Mouse (Mus musculus): ENCODE data around the gene B630019K06Rik. TPM values are rescaled to one million over a fixed set of nuclear protein-coding genes. Genes with fewer than 3 reads are reported as not detected.
A peak's percentile ranks its signal among the peaks of the same experiment; 100 is the strongest.
"Not testable (repeated sequence)": the region's sequence is repeated elsewhere in the genome, so short reads cannot be mapped to it uniquely, and the experiment has no call there.

The B630019K06Rik gene
- polyA plus RNA-seq (2012; rRNA removed): 0.97 and 1.1 TPM in 2 replicates

DNA sequence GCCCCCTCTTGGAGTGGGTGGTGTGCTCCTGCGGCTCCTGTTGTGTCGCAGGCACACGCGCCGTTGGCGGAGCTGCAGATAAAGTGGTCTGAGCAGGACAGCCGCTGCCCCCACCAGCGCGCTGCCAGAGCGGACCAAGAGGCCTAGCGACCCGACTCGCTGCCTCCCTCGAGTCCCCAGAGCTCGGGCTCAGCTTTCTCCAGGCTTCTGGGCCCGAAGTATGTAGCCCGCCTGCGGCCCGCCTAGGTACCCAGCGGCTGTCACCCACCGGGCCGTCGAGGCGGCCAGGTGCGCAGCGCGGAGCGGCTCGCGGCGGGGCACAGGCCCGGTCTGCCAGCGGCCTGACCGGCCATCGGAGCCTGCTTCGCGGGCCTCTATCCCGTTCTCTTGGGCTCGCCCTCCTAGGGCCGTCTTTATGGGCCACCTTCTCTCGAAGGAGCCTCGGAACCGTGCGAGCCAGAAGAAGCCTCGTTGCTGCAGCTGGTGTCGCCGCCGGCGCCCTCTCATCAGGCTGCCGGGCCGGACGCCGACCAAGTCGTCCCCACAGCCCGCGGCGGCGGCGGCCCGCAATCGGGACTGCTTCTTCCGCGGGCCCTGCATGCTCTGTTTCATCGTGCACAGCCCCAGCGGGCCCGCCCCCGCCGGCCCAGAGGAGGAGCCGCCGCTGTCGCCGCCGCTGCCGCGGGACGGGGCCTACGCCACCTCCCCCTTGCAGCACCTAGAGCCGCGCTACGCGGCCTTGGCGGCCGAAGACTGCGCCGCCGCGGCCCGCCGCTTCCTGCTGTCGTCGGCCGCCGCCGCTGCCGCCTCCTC, at the start of gene B630019K06Rik:
Gene B630019K06Rik (plus strand): TSS at position 40 of the 813 bp plus-strand sequence.
- no peaks in the 10 kb centered on the region for H3K4me1 ChIP-seq (ENCODE audit: control insufficient read depth, insufficient read depth, low read length)
- DNase-seq: peak; percentile 79
- H3K36me3 ChIP-seq (ENCODE audit: control insufficient read depth, insufficient read depth, low read length): no peaks in the 10 kb centered on the region
- no peak for TF ChIP-seq CTCF (conservative IDR thresholded peaks at IDR 0.05; ENCODE audit: insufficient read depth, insufficient read length, low read depth, low read length)
- TF ChIP-seq POLR2A (IDR thresholded peaks at IDR 0.05; ENCODE audit: low read depth, low read length): no peak
- peak within 1 kb of the TSS; percentile 80 for H3K4me3 ChIP-seq (ENCODE audit: insufficient read depth, low read depth, low read length)
- H3K27ac ChIP-seq (ENCODE audit: insufficient read depth, low read depth, low read length): no peak within 1 kb of the TSS
- WGBS: under 1% methylated on average over 55 of the region's 95 CpGs
- no peaks in the 10 kb centered on the region for H3K27me3 ChIP-seq (replicated peaks; ENCODE audit: control insufficient read depth, insufficient read depth, low read length)

DNA sequence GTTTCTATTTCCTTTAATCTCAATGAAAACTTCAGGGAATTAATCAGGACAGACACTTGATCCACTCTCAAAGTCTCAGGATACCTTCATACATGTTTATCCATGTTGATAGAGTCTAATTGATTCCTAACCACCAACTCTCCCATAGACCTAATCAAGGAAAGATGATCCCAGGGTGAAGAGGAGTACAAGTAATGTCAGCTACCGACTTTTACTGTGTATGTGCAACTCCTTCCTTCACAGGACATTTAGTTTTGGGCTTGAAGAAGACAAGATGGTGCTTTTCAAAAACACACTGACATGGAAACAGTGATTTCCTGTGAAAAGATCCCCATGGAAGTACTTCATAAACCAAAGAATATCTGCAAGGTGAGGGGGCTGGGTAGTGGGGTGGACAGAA, 48.5 kb upstream of the B630019K06Rik start, which contains the start of gene Gm6592:
Gene Gm6592 (plus strand): TSS at position 301 of the 400 bp plus-strand sequence.
- Histone ChIP-seq H3K27ac (ENCODE audit: insufficient read depth, low read depth, low read length) (no peak within 1 kb of the TSS), H3K27me3 (replicated peaks; ENCODE audit: control insufficient read depth, insufficient read depth, low read length) (no peaks in the 10 kb centered on the region), H3K4me1 (ENCODE audit: control insufficient read depth, insufficient read depth, low read length) (no peaks in the 10 kb centered on the region), H3K4me3 (ENCODE audit: insufficient read depth, low read depth, low read length) (no peak within 1 kb of the TSS), H3K36me3 (ENCODE audit: control insufficient read depth, insufficient read depth, low read length) (no peaks in the 10 kb centered on the region)
- WGBS: 66% methylated on average over 1 of the region's 1 CpGs
- DNase-seq: no peak
- no peak for TF ChIP-seq CTCF (conservative IDR thresholded peaks at IDR 0.05; ENCODE audit: insufficient read depth, insufficient read length, low read depth, low read length)
- no peak for TF ChIP-seq POLR2A (IDR thresholded peaks at IDR 0.05; ENCODE audit: low read depth, low read length)

DNA sequence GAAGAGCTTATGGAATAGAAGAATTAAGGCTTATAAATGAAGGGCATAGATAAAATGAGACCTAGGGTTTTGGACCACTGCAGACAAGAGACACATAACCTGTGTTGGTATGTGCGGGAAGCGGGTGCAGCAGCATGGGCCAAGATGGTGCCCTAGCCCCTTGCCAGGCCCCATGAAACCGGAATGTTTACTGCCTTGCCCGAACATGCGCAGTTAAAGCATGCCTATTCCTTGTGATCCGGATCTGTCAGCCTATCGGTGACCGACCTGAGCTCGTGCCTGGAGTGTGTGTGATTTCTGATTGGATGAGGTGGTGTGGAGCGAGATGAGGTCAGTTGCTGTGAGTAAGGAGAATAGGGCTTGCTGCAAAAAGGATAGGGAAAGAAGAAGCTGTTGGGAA, 39.7 kb upstream of the B630019K06Rik start:
- H3K27ac ChIP-seq (ENCODE audit: insufficient read depth, low read depth, low read length): no peak overlapping the region
- TF ChIP-seq POLR2A (IDR thresholded peaks at IDR 0.05; ENCODE audit: low read depth, low read length): no peak
- TF ChIP-seq CTCF (conservative IDR thresholded peaks at IDR 0.05; ENCODE audit: insufficient read depth, insufficient read length, low read depth, low read length): no peak
- DNase-seq: no peak
- no peaks in the 10 kb centered on the region for H3K36me3 ChIP-seq (ENCODE audit: control insufficient read depth, insufficient read depth, low read length)
- no peak overlapping the region for H3K4me3 ChIP-seq (ENCODE audit: insufficient read depth, low read depth, low read length)
- no peaks in the 10 kb centered on the region for H3K4me1 ChIP-seq (ENCODE audit: control insufficient read depth, insufficient read depth, low read length)
- no peaks in the 10 kb centered on the region for H3K27me3 ChIP-seq (replicated peaks; ENCODE audit: control insufficient read depth, insufficient read depth, low read length)
- WGBS: 95% methylated on average over 10 of the region's 10 CpGs

DNA sequence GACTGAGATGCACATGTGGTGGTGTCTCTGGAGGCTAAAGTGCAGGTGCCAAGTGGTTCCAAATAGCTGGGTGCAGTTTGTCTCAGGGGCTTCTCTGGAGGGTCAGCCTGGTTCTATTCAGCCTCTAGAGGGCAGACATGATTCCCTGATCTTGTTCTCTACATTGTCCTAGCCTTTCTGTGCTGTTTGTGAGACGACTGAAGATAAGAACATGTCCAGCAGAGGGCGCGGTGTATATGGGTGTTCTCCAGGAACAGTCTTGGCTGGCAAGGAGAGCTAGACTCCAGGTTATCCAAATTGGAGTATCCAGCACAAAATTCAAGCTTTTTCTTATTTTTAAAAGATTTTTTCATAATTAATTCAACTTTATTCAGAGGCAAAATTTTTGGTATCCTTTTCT, 27.9 kb upstream of the B630019K06Rik start:
- not testable (repeated sequence) for H3K27me3 ChIP-seq (replicated peaks; ENCODE audit: control insufficient read depth, insufficient read depth, low read length); H3K27ac ChIP-seq (ENCODE audit: insufficient read depth, low read depth, low read length); H3K36me3 ChIP-seq (ENCODE audit: control insufficient read depth, insufficient read depth, low read length); H3K4me1 ChIP-seq (ENCODE audit: control insufficient read depth, insufficient read depth, low read length); H3K4me3 ChIP-seq (ENCODE audit: insufficient read depth, low read depth, low read length)
- TF ChIP-seq CTCF (conservative IDR thresholded peaks at IDR 0.05; ENCODE audit: insufficient read depth, insufficient read length, low read depth, low read length): peak; percentile 53
- 2% methylated on average over 3 of the region's 3 CpGs for WGBS
- peak; percentile 81 for DNase-seq

DNA sequence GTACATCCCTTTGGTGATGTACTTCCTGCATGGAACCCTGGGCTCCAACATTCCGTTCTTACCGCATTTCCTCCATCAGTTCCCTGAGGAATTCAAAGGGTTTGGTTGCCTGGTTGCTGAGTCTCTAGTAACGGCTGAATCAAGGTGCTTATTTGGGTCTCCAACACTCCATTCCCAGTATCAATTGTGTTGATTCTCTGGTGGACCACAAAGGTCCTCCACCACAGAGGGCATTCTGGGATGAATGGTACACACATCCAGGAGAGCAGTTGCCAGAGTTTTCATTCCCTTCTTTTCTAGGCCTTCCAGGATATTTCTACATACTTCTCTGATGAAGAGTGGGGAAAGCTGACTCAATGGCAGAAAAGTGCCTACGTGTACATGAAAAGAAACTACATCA, 18.2 kb upstream of the B630019K06Rik start, which contains the start of gene Gm5751:
Gene Gm5751 (plus strand): TSS at position 301 of the 400 bp plus-strand sequence.
- not testable (repeated sequence) for H3K4me1 ChIP-seq (ENCODE audit: control insufficient read depth, insufficient read depth, low read length); H3K36me3 ChIP-seq (ENCODE audit: control insufficient read depth, insufficient read depth, low read length); H3K4me3 ChIP-seq (ENCODE audit: insufficient read depth, low read depth, low read length); DNase-seq; H3K27ac ChIP-seq (ENCODE audit: insufficient read depth, low read depth, low read length); H3K27me3 ChIP-seq (replicated peaks; ENCODE audit: control insufficient read depth, insufficient read depth, low read length)
- 94% methylated on average over 4 of the region's 4 CpGs for WGBS

DNA sequence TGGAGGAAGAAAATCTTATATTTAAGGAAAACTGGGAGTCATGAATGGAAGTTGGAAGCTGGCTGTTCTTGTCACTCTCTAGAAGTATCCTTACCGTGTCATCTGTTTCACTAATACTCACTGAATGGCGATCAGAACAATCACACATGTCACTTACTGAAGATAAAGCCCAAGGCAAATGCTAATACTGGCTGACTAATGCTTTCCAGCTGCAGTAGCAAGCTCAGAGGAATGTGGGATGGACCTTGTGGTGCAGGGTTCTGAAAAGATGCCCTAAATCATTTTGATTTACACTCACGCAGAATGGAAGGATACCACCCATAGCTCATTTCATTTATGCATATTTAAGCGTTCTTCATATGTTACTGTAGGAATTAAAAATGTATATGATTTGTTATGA, 7.8 kb upstream of the B630019K06Rik start:
- Histone ChIP-seq H3K36me3 (ENCODE audit: control insufficient read depth, insufficient read depth, low read length) (no peaks in the 10 kb centered on the region), H3K27ac (ENCODE audit: insufficient read depth, low read depth, low read length) (no peak overlapping the region), H3K4me1 (ENCODE audit: control insufficient read depth, insufficient read depth, low read length) (no peaks in the 10 kb centered on the region), H3K27me3 (replicated peaks; ENCODE audit: control insufficient read depth, insufficient read depth, low read length) (no peaks in the 10 kb centered on the region), H3K4me3 (ENCODE audit: insufficient read depth, low read depth, low read length) (no peak overlapping the region)
- no peak for TF ChIP-seq CTCF (conservative IDR thresholded peaks at IDR 0.05; ENCODE audit: insufficient read depth, insufficient read length, low read depth, low read length)
- no peak for TF ChIP-seq POLR2A (IDR thresholded peaks at IDR 0.05; ENCODE audit: low read depth, low read length)
- no peak for DNase-seq
- WGBS: 77% methylated on average over 4 of the region's 4 CpGs

DNA sequence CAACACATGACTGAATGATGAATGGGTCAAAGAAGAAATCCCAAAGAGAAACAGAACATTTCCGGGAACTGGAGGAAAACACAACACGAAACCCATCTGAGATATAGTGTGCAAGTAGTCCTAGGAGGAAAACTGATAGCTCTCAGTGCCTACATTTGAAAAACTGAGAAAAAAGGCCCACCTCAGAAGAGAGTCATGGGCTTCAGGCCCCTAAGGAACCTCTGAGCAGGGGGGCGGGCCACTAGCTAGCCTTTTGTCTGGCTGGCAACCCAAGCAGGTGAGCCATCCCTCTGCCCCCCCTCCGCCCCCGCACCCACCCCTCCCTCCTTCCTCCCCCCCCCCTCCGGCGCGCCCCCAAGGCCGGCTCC, 223 bp upstream of the B630019K06Rik start:
- DNase-seq: no peak
- peak overlapping the region; percentile 80; the same call in 1 of the 2 replicates for H3K4me3 ChIP-seq (ENCODE audit: insufficient read depth, low read depth, low read length)
- H3K4me1 ChIP-seq (ENCODE audit: control insufficient read depth, insufficient read depth, low read length): no peaks in the 10 kb centered on the region
- TF ChIP-seq POLR2A (IDR thresholded peaks at IDR 0.05; ENCODE audit: low read depth, low read length) (no peak), CTCF (conservative IDR thresholded peaks at IDR 0.05; ENCODE audit: insufficient read depth, insufficient read length, low read depth, low read length) (no peak)
- no peak overlapping the region for H3K27ac ChIP-seq (ENCODE audit: insufficient read depth, low read depth, low read length)
- 29% methylated on average over 3 of the region's 9 CpGs for WGBS
- H3K36me3 ChIP-seq (ENCODE audit: control insufficient read depth, insufficient read depth, low read length): no peaks in the 10 kb centered on the region
- H3K27me3 ChIP-seq (replicated peaks; ENCODE audit: control insufficient read depth, insufficient read depth, low read length): no peaks in the 10 kb centered on the region
